Comparison of ENCODE assay signal across 8 mouse cellular contexts in the genomic region with DNA sequence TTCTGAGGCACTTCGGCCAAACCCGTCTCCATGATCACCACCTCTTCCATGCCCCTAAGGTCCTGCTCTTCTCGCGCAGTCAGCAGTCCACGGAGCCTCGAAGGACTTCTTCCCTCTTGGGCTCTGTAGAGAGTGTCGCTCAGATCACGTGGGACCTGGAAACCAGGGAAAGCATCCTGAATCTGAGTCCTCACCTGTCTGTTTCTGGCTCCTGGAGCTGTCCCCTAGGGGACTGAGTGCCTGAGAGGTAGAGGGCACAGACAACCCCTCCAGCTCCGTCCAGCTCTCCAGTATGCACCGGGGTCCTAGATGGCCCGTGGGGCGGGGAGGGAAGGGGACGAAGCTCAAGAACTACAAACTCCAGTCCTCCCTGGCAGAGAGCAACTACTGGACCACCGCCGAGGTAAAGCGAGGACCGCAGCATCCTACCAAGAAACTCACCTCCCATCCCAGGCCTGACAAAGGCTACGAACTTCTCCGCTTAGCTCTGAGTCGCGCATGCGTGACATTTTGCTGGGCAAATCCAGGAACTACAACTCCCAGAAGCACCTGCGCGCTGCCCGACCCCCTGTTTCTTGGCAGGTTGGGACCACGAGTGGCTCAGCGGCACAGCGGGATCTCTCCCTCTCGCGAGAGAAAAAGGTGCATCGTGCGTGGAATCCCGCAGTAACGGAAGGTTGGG. TPM values are rescaled to one million over a fixed set of nuclear protein-coding genes. Genes with fewer than 3 reads are reported as not detected.
DNase-seq lines count a peak whose midpoint lies in the region.

A gene (minus strand): TSS at position 528 of the 682 bp plus-strand sequence.

- H3K9me3 ChIP-seq in embryonic facial prominence, embryonic 10.5 days, result peaks cover 5% of the 10 kb centered on the region; the same call in 1 of the 2 replicates
- H3K9me3 ChIP-seq in midbrain, embryonic 10.5 days (replicated peaks), result peaks cover 6% of the 10 kb centered on the region; the same call in 1 of the 2 replicates

- peak within 1 kb of the TSS; percentile 93 for H3K27ac ChIP-seq in embryonic facial prominence, embryonic 10.5 days (replicated peaks)
- peak within 1 kb of the TSS; percentile 93 for H3K27ac ChIP-seq in midbrain, embryonic 10.5 days (replicated peaks)

- no peaks in the 10 kb centered on the region for H3K27me3 ChIP-seq in embryonic facial prominence, embryonic 10.5 days (replicated peaks; ENCODE audit: low read depth, poor library complexity, severe bottlenecking)
- H3K27me3 ChIP-seq in midbrain, embryonic 10.5 days (ENCODE audit: low read depth, poor library complexity, severe bottlenecking), result no peaks in the 10 kb centered on the region

- peaks cover 40% of the 10 kb centered on the region for H3K36me3 ChIP-seq in embryonic facial prominence, embryonic 10.5 days (replicated peaks)
- H3K36me3 ChIP-seq in midbrain, embryonic 10.5 days, result peaks cover 37% of the 10 kb centered on the region

- peak within 1 kb of the TSS; percentile 77 for H3K4me3 ChIP-seq in embryonic facial prominence, embryonic 10.5 days
- H3K4me3 ChIP-seq in midbrain, embryonic 10.5 days, result peak within 1 kb of the TSS; percentile 72

- WGBS in embryonic facial prominence, embryonic 10.5 days, result 7% methylated on average over 34 of the region's 34 CpGs
- WGBS in midbrain, embryonic 10.5 days, result 9% methylated on average over 34 of the region's 34 CpGs

- intact Hi-C loops in left cerebral cortex, postnatal 4 days (cut with DNase I), result no loop called here

- peaks cover 8% of the 10 kb centered on the region for H3K4me1 ChIP-seq in embryonic facial prominence, embryonic 10.5 days
- H3K4me1 ChIP-seq in midbrain, embryonic 10.5 days, result peaks cover 16% of the 10 kb centered on the region

- DNase-seq in adrenal gland, postnatal 25 days, result peak; percentile 72
- DNase-seq in embryonic facial prominence, embryonic 10.5 days (ENCODE audit: low spot score), result peak; percentile 96
- DNase-seq in heart, adult 18-20 months, result peak; percentile 79 to 82
- peak; percentile 66 for DNase-seq in kidney, adult 11 months
- peak; percentile 94 for DNase-seq in left cerebral cortex, postnatal 4 days
- peak; percentile 94 for DNase-seq in midbrain, embryonic 10.5 days (ENCODE audit: low spot score)
- peak; percentile 90 to 92 for DNase-seq in right cerebral cortex, postnatal 36 days (ENCODE audit: low spot score in 2 of 2)
- peak; percentile 65 to 76 for DNase-seq in urinary bladder, postnatal 36 days (ENCODE audit: low spot score in 2 of 2)

RNA-seq across cellular contexts. Expression of the gene that starts here (rescaled TPM):
- total RNA-seq in adrenal gland, postnatal 25 days (2021), result 2.1 and 2.5 TPM in 2 replicates
- 25.6 and 28.5 TPM in 2 replicates for polyA plus RNA-seq in embryonic facial prominence, embryonic 10.5 days (2016; fragmentation: Nextera tagmentation; extraction: Ambion mirVana)
- under 1 TPM; 0.40 to 0.85 TPM for total RNA-seq in heart, adult 18-20 months (2021)
- total RNA-seq in left cerebral cortex, postnatal 4 days (2021), result 10 to 100 TPM; 29.7 to 32.4 TPM
- 23.1 and 28.7 TPM in 2 replicates for polyA plus RNA-seq in midbrain, embryonic 10.5 days (2016; fragmentation: Nextera tagmentation; extraction: Ambion mirVana)

Comparison
In these comparisons a context has a peak if more than half of its experiments do, and no peak if none do; other contexts are left out.
1. Peak in every context shown above with its lines: DNase-seq, H3K4me3 ChIP-seq and H3K27ac ChIP-seq.
2. Peak in DNase-seq in heart, adult 18-20 months; RNA of the gene not detected or under 1 TPM.